Mouse (Mus musculus) bone marrow, adult 2 months (tissue): ENCODE results near the gene Ube2cbp.
A peak's percentile ranks its signal among the peaks of the same experiment; 100 is the strongest.

ENCODE experiments used
- CTCF ChIP-seq: fragments of 200-500 bp; IDR thresholded peaks from 2 replicates; pipeline ENCODE4 v1.5.1; 2011; ENCODE audit warnings: low read length, control low read depth; ENCODE audit not compliant: control insufficient read depth, insufficient read depth
- POLR2A ChIP-seq: fragments of 200-500 bp; IDR thresholded peaks from 2 replicates; pipeline ENCODE4 v1.6.1; 2011; ENCODE audit warnings: low read depth, mild to moderate bottlenecking, control low read depth, low read length, borderline replicate concordance; ENCODE audit not compliant: control insufficient read depth

GRCm38 (mm10) chr9:86464151-86465105 lies at the start of gene Ube2cbp:
- TF ChIP-seq CTCF (peak; percentile 80), POLR2A (0 out of 2 replicates have a peak, but pooled peaks have one; percentile 10)
